8 mouse cellular contexts compared by ENCODE assay signal in the genomic region with DNA sequence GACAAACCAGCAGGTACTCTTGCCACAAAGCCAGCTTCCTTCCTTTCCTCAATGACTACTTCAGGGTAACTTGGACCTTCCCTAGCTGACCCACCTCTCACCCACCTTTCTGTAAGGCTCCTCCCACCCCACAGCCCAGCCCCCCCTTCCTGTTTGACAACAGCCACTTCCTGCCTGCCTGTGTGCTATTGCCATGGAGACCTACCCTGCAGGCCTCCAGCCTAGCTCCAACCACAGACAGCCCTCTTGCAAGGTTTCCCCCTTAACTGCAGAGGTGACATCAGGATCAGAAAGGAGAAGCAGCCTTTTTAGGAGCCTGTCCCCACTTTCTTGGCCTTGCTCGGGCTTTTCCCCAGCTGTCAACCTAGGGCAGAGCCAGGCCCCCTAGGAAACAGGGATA. TPM values are rescaled to one million over a fixed set of nuclear protein-coding genes. Genes with fewer than 3 reads are reported as not detected.
DNase-seq lines count a peak whose midpoint lies in the region; ATAC-seq and TF ChIP-seq lines count a peak whose summit lies in the region.

No protein-coding gene starts in this region.

- no peaks in the 10 kb centered on the region; the same call in 1 of the 2 replicates for H3K36me3 ChIP-seq in kidney, adult 2 months (ENCODE audit: control insufficient read depth, insufficient read depth, low read length)
- no peaks in the 10 kb centered on the region; the same call in 1 of the 2 replicates for H3K36me3 ChIP-seq in liver, embryonic 16.5 days (ENCODE audit: control insufficient read depth, insufficient read depth)
- peaks cover 4% of the 10 kb centered on the region for H3K36me3 ChIP-seq in stomach, embryonic 16.5 days (ENCODE audit: control insufficient read depth, insufficient read depth, low read length)

- intact Hi-C loops in left cerebral cortex, adult 2 months (cut with DNase I), result no loop called here

- H3K4me1 ChIP-seq in kidney, adult 2 months (ENCODE audit: control insufficient read depth, insufficient read depth, low read length), result peaks cover 8% of the 10 kb centered on the region; the same call in 1 of the 2 replicates
- peaks cover 15% of the 10 kb centered on the region for H3K4me1 ChIP-seq in bone marrow, adult 2 months (ENCODE audit: control insufficient read depth, insufficient read depth, low read length)
- peaks cover 9% of the 10 kb centered on the region for H3K4me1 ChIP-seq in liver, embryonic 16.5 days (ENCODE audit: control insufficient read depth, low read depth, low read length)
- H3K4me1 ChIP-seq in stomach, embryonic 16.5 days (ENCODE audit: control insufficient read depth, insufficient read depth, low read length), result peaks cover 12% of the 10 kb centered on the region; the same call in 1 of the 2 replicates

- no peak overlapping the region for H3K9ac ChIP-seq in liver, embryonic 16.5 days (ENCODE audit: low read depth, low read length)
- no peak overlapping the region for H3K9ac ChIP-seq in stomach, embryonic 16.5 days (ENCODE audit: low read length)

- ATAC-seq in liver, embryonic 16.5 days (ENCODE audit: low read depth), result peak; percentile 65
- 0 out of 2 replicates have a peak, but pooled peaks have one; percentile 64 for ATAC-seq in stomach, embryonic 16.5 days (ENCODE audit: insufficient read depth, low FRiP score)

- 0 out of 2 replicates have a peak overlapping the region, but pooled peaks have one; percentile 8 for H3K27ac ChIP-seq in kidney, adult 2 months (ENCODE audit: insufficient read depth, low read depth, low read length)
- peak overlapping the region; percentile 93 for H3K27ac ChIP-seq in bone marrow, adult 2 months (ENCODE audit: control insufficient read depth, insufficient read depth, low read depth, low read length, poor library complexity)
- peak overlapping the region; percentile 60 for H3K27ac ChIP-seq in liver, embryonic 16.5 days (ENCODE audit: low read length)
- no peak overlapping the region; the same call in 1 of the 2 replicates for H3K27ac ChIP-seq in stomach, embryonic 16.5 days (ENCODE audit: low read length)
- no peak overlapping the region for H3K27ac ChIP-seq in left cerebral cortex, adult 2 months

- DNase-seq in kidney, adult 2 months, result no peak
- DNase-seq in kidney, adult 11 months, result no peak
- no peak for DNase-seq in cerebellum, adult 8-10 months
- no peak for DNase-seq in cerebellum, postnatal 25 days
- no peak for DNase-seq in left cerebral cortex, adult 2 months (ENCODE audit: extremely low spot score in 1 of 2, low spot score in 2 of 2)

- no peaks in the 10 kb centered on the region for H3K9me3 ChIP-seq in liver, embryonic 16.5 days (replicated peaks; ENCODE audit: control insufficient read depth, low read length)
- H3K9me3 ChIP-seq in stomach, embryonic 16.5 days (replicated peaks; ENCODE audit: control insufficient read depth, low read length), result no peaks in the 10 kb centered on the region

- H3K27me3 ChIP-seq in kidney, adult 2 months (replicated peaks; ENCODE audit: control insufficient read depth, insufficient read depth, low read length), result no peaks in the 10 kb centered on the region
- no peaks in the 10 kb centered on the region for H3K27me3 ChIP-seq in liver, embryonic 16.5 days (ENCODE audit: control insufficient read depth, insufficient read depth, low read depth, low read length)
- H3K27me3 ChIP-seq in stomach, embryonic 16.5 days (ENCODE audit: control insufficient read depth, insufficient read depth, low read length), result no peaks in the 10 kb centered on the region

- TF ChIP-seq CTCF in kidney, adult 2 months (conservative IDR thresholded peaks at IDR 0.05; ENCODE audit: insufficient read depth, insufficient read length, low read depth, low read length), result no peak
- TF ChIP-seq CTCF in bone marrow, adult 2 months (IDR thresholded peaks at IDR 0.05; ENCODE audit: control insufficient read depth, insufficient read depth, low read length), result no peak
- TF ChIP-seq CTCF in left cerebral cortex, adult 2 months (IDR thresholded peaks at IDR 0.05), result no peak

- no peak for TF ChIP-seq POLR2A in kidney, adult 2 months (IDR thresholded peaks at IDR 0.05; ENCODE audit: low read depth, low read length)
- no peak for TF ChIP-seq POLR2A in bone marrow, adult 2 months (IDR thresholded peaks at IDR 0.05; ENCODE audit: borderline replicate concordance, control insufficient read depth, low read depth, low read length)

- H3K4me3 ChIP-seq in kidney, adult 2 months (ENCODE audit: insufficient read depth, low read depth, low read length), result no peak overlapping the region
- no peak overlapping the region for H3K4me3 ChIP-seq in bone marrow, adult 2 months (replicated peaks; ENCODE audit: control insufficient read depth, low read depth, low read length)
- H3K4me3 ChIP-seq in liver, embryonic 16.5 days (ENCODE audit: low read depth, low read length), result no peak overlapping the region
- H3K4me3 ChIP-seq in stomach, embryonic 16.5 days (replicated peaks; ENCODE audit: low read length), result no peak overlapping the region
- H3K4me3 ChIP-seq in left cerebral cortex, adult 2 months, result no peak overlapping the region

- H3K4me2 ChIP-seq in liver, embryonic 16.5 days (ENCODE audit: low read depth, low read length), result peak overlapping the region; percentile 28; the same call in 1 of the 2 replicates
- no peak overlapping the region for H3K4me2 ChIP-seq in stomach, embryonic 16.5 days (ENCODE audit: low read depth, low read length)

- WGBS in kidney, adult 2 months, result 64% methylated on average over 1 of the region's 1 CpGs
- 9% methylated on average over 1 of the region's 1 CpGs for WGBS in bone marrow, adult 2 months
- 53% methylated on average over 1 of the region's 1 CpGs for WGBS in liver, embryonic 16.5 days (ENCODE audit: insufficient replicate concordance)
- 50% methylated on average over 1 of the region's 1 CpGs for WGBS in stomach, embryonic 16.5 days

RNA-seq across cellular contexts. Expression of gene Camk2g, which starts 8.7 kb away (rescaled TPM):
- polyA plus RNA-seq in kidney, adult 2 months (2012; rRNA removed), result 15.4 and 16.0 TPM in 2 replicates
- polyA plus RNA-seq in bone marrow, adult 2 months (2011; ENCODE audit: insufficient read depth, insufficient read length, low replicate concordance, missing spikeins), result 4.8 and 13.8 TPM in 2 replicates
- polyA plus RNA-seq in liver, embryonic 16.5 days (2015; fragmentation: Nextera tagmentation; extraction: Ambion mirVana), result 4.1 and 5.2 TPM in 2 replicates
- polyA plus RNA-seq in stomach, embryonic 16.5 days (2015; fragmentation: Nextera tagmentation; extraction: Ambion mirVana), result 43.7 and 45.3 TPM in 2 replicates
- 100 to 1,000 TPM; 328 to 345 TPM for total RNA-seq in left cerebral cortex, adult 2 months (2021)

RNA-seq across cellular contexts. Expression of gene Ndst2, which starts 50.9 kb away (rescaled TPM):
- 28.7 and 31.4 TPM in 2 replicates for polyA plus RNA-seq in kidney, adult 2 months (2012; rRNA removed)
- 21.1 and 50.0 TPM in 2 replicates for polyA plus RNA-seq in bone marrow, adult 2 months (2011; ENCODE audit: insufficient read depth, insufficient read length, low replicate concordance, missing spikeins)
- polyA plus RNA-seq in liver, embryonic 16.5 days (2015; fragmentation: Nextera tagmentation; extraction: Ambion mirVana), result 14.5 and 16.7 TPM in 2 replicates
- polyA plus RNA-seq in stomach, embryonic 16.5 days (2015; fragmentation: Nextera tagmentation; extraction: Ambion mirVana), result 23.7 and 24.4 TPM in 2 replicates
- 10 to 100 TPM; 15.5 to 17.7 TPM for total RNA-seq in left cerebral cortex, adult 2 months (2021)

RNA-seq across cellular contexts. Expression of gene Plau, which starts 51.2 kb away (rescaled TPM):
- polyA plus RNA-seq in kidney, adult 2 months (2012; rRNA removed), result 261 and 276 TPM in 2 replicates
- polyA plus RNA-seq in bone marrow, adult 2 months (2011; ENCODE audit: insufficient read depth, insufficient read length, low replicate concordance, missing spikeins), result 1.8 and 6.9 TPM in 2 replicates
- polyA plus RNA-seq in liver, embryonic 16.5 days (2015; fragmentation: Nextera tagmentation; extraction: Ambion mirVana), result 0.91 and 1.2 TPM in 2 replicates
- polyA plus RNA-seq in stomach, embryonic 16.5 days (2015; fragmentation: Nextera tagmentation; extraction: Ambion mirVana), result 1.9 and 2.8 TPM in 2 replicates
- 1 to 10 TPM; 6.5 to 9.6 TPM for total RNA-seq in left cerebral cortex, adult 2 months (2021)

Comparison
In these comparisons a context has a peak if more than half of its experiments do, and no peak if none do; other contexts are left out.
1. H3K27ac ChIP-seq: peak in kidney, adult 2 months (single experiment), bone marrow, adult 2 months (single experiment) and liver, embryonic 16.5 days (single experiment); none in stomach, embryonic 16.5 days (single experiment) and left cerebral cortex, adult 2 months (single experiment).
2. RNA of gene Plau, which starts 51.2 kb away (polyA plus RNA-seq): 261 to 276 TPM in kidney, adult 2 months; 1.8 to 6.9 TPM in bone marrow, adult 2 months, 1.9 to 2.8 TPM in stomach, embryonic 16.5 days and 0.91 to 1.2 TPM in liver, embryonic 16.5 days; every median in the first group is over 10 times any median in the second.